Mouse (Mus musculus): ENCODE measurements at regions not wholly inside any gene's neighbourhood (a gene's known extent, or its start where the extent isn't known, plus 50 kb on each side); places are given as distances from the start of the nearest gene placed in this dataset.

DNA sequence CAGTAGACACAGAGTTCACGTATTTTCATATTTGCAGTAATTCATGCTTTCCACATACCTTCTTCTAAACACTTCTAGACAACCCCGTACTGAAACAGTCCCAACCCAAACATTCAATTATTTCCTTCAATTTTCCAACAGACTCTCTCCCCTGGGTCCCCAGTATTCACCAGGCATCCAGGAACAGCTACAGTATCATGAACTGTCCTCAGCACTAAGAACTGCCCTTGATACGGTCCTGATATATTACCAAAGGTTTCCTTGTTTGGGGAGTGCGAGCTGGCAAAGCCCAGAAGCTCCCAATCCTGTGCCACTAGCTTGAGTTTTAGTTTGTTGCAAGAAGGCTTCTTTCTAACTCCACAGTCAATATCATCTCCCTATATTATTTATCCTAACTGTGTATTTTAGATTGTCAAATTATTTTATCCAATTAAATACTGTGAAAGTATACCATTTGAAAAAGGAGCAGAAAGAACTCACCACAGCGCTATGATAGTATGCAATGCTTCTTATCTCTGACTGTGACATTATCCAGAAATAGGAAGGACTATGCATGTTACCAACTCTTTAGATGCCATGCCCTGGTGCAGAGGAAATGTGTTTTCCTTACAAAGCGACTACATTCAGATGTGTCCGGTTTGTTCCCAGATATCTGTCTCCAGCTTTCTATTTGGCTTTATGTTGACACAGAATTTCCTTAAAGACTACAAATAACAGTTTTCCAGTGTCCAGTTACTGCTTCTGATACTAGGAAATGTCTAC is 754.6 kb upstream of the Intu start:
- no peak overlapping the region for H3K9ac ChIP-seq
- H3K9me3 ChIP-seq: no peaks in the 10 kb centered on the region
- ATAC-seq (ENCODE audit: low FRiP score): no peak
- H3K27me3 ChIP-seq: no peaks in the 10 kb centered on the region
- no peak overlapping the region for H3K4me2 ChIP-seq
- peaks cover 6% of the 10 kb centered on the region for H3K4me1 ChIP-seq (replicated peaks)
- H3K36me3 ChIP-seq: no peaks in the 10 kb centered on the region
- H3K27ac ChIP-seq: no peak overlapping the region
- no peak overlapping the region for H3K4me3 ChIP-seq
- WGBS: 91% methylated on average over 7 of the region's 7 CpGs

DNA sequence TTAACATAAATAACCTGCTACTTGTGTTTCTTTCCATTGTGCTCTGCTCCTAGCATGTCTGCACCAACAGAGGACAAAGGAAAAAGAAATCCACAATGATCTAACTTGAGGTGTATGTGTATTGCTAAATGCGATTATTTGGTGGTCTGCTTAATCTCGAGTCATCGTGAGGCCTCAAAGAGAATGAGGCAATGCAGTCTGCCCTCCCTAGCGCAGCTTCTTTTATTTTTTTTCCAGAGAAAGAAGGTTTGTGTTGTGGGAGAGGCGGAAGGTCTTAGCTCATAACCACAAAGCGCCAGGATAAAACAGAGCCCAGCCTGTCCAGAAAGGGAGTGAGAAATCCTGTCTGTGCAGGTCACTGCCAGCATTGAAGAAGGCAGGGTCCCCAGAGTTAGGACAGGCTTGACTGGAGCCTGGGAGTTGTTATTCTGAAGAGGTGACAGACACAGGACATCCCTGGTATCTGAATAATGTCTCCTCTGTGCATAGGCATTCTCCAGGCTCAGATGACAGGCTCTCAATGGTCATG is 751.3 kb upstream of the Intu start:
- H3K27ac ChIP-seq: no peak overlapping the region; the same call in 1 of the 2 replicates
- peaks cover 6% of the 10 kb centered on the region for H3K4me1 ChIP-seq (replicated peaks)
- H3K27me3 ChIP-seq: no peaks in the 10 kb centered on the region
- ATAC-seq (ENCODE audit: low FRiP score): peak; percentile 34; the same call in 1 of the 2 replicates
- no peaks in the 10 kb centered on the region for H3K36me3 ChIP-seq
- no peak overlapping the region for H3K4me3 ChIP-seq
- WGBS: 64% methylated on average over 6 of the region's 6 CpGs
- H3K9me3 ChIP-seq: no peaks in the 10 kb centered on the region
- H3K9ac ChIP-seq: no peak overlapping the region
- no peak overlapping the region for H3K4me2 ChIP-seq

DNA sequence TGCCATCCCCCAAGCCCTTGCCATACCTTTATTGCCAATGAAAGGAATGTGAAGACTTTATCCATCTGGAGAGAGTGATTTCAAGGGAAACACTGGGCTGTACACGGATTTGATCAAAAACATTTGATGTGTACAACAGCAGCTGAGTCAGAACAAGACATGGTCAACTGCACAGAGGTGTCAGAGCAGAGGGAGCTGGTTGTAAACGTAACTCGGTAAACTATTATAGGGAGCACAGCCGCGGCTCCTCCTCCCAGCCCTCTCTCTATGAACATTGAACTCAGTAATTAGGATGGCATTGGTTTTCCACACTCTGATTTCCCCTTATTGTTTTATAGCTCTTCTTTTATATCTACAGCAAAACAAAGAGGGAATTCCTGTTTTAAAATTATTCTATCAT is 750.8 kb upstream of the Intu start:
- Histone ChIP-seq H3K9ac (no peak overlapping the region), H3K4me2 (no peak overlapping the region), H3K4me3 (no peak overlapping the region), H3K27ac (no peak overlapping the region), H3K36me3 (no peaks in the 10 kb centered on the region), H3K9me3 (no peaks in the 10 kb centered on the region), H3K4me1 (replicated peaks) (peaks cover 6% of the 10 kb centered on the region), H3K27me3 (no peaks in the 10 kb centered on the region)
- 0 out of 2 replicates have a peak, but pooled peaks have one; percentile 37 for ATAC-seq (ENCODE audit: low FRiP score)
- WGBS: 53% methylated on average over 5 of the region's 5 CpGs

DNA sequence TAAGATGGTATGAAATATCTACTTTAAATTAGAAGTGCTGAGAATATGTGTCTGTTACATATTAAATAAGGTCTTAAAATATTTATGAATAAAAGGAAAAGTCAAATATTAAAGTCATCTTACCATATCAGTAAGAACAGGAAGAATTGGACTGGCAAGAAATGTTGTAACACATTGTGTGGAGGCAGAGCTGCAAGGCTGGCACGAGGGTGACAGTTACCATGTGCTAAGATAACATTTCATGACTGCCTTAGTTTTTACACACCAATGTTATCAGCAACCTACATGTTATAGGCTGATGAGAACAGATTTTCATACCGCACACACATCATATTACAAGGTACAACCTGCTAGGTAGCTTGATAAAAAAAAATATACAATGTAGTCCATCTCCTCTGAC is 746.2 kb upstream of the Intu start:
- H3K27me3 ChIP-seq: no peaks in the 10 kb centered on the region
- H3K27ac ChIP-seq: no peak overlapping the region
- no peak overlapping the region for H3K4me2 ChIP-seq
- 92% methylated on average over 2 of the region's 2 CpGs for WGBS
- H3K4me3 ChIP-seq: no peak overlapping the region
- H3K9ac ChIP-seq: no peak overlapping the region
- H3K36me3 ChIP-seq: no peaks in the 10 kb centered on the region
- no peaks in the 10 kb centered on the region for H3K9me3 ChIP-seq
- ATAC-seq (ENCODE audit: low FRiP score): no peak
- H3K4me1 ChIP-seq (replicated peaks): peaks cover 4% of the 10 kb centered on the region

DNA sequence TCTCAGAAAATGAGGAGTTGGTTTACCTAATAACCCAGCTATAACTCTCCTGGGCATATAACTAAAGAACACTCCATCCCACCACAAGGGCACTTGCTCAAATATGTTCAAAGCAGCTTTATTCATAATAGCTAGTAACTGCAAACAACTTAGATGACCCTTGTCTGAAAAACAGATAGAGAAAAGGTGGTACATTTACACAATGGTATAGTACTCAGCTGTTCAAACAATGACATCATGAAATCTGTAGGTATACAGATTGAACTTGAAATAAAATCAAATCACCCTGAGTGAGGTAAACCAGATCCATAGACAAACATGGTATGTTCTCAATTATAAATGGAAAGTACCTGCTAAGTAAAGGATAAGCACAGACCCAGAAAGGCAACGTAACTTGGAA is 721.5 kb upstream of the Intu start:
- Histone ChIP-seq H3K4me3 (no peak overlapping the region), H3K27ac (no peak overlapping the region), H3K4me1 (replicated peaks) (no peaks in the 10 kb centered on the region), H3K27me3 (no peaks in the 10 kb centered on the region), H3K9me3 (no peaks in the 10 kb centered on the region), H3K36me3 (no peaks in the 10 kb centered on the region), H3K4me2 (no peak overlapping the region), H3K9ac (no peak overlapping the region)
- no peak for ATAC-seq (ENCODE audit: low FRiP score)
- 84% methylated on average over 1 of the region's 1 CpGs for WGBS

DNA sequence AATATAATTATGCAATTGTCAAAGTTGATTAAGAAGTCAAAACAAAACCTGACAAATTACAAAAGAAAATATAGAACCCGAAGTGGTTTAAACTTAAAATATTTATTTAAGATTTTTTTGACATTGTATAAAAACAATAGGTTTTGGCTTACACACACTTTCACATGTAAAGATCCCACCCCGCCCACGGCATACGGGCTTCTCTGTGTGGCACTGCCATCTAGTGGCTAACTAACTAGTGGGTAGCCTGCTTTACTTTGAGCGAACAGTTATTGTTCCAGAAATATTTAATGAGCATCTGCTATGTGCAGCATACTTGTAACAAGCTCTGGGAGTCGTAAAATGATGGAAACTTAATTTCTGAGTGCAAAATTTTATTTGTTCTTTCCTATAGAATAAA is 716.3 kb upstream of the Intu start:
- peak; percentile 59; the same call in 1 of the 2 replicates for ATAC-seq (ENCODE audit: low FRiP score)
- no peak overlapping the region for H3K27ac ChIP-seq
- no peak overlapping the region for H3K4me2 ChIP-seq
- no peaks in the 10 kb centered on the region for H3K27me3 ChIP-seq
- H3K9ac ChIP-seq: no peak overlapping the region
- H3K36me3 ChIP-seq: no peaks in the 10 kb centered on the region
- no peaks in the 10 kb centered on the region for H3K4me1 ChIP-seq (replicated peaks)
- no peaks in the 10 kb centered on the region for H3K9me3 ChIP-seq
- 36% methylated on average over 6 of the region's 6 CpGs for WGBS
- no peak overlapping the region for H3K4me3 ChIP-seq

DNA sequence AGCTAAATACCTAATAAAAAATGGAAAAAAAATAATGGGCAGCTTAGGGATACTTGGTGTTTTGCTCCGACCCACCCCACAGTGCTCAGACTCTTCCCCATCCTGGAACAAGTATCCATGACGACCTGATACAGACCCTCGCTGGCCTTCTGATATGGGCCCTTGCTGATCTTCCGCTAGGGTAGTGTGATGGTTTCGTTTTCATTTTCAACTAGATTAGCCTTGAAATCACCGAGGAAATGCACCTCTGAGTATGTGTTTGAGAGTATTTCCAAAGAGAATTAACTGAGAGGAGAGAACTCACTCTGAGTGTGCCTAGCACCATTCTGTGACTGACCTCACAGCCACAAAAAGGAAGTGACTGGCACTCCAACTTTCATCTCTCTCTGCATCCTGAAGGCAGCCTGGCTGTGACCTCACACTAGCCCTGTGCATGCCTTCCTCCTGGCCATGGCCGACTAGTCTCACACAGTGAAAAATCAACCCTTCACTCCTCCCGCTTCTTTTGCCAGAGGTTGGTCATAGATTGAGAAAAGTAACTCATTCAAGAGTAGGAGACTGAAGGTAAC is 700.5 kb upstream of the Intu start:
- H3K27me3 ChIP-seq: no peaks in the 10 kb centered on the region
- no peak overlapping the region for H3K27ac ChIP-seq
- H3K4me2 ChIP-seq: no peak overlapping the region
- H3K9me3 ChIP-seq: no peaks in the 10 kb centered on the region
- no peak for ATAC-seq (ENCODE audit: low FRiP score)
- no peak overlapping the region for H3K9ac ChIP-seq
- no peaks in the 10 kb centered on the region for H3K36me3 ChIP-seq
- whole genome bisulfite sequencing: 89% methylated on average over 8 of the region's 8 CpGs
- H3K4me3 ChIP-seq: no peak overlapping the region
- H3K4me1 ChIP-seq (replicated peaks): no peaks in the 10 kb centered on the region

DNA sequence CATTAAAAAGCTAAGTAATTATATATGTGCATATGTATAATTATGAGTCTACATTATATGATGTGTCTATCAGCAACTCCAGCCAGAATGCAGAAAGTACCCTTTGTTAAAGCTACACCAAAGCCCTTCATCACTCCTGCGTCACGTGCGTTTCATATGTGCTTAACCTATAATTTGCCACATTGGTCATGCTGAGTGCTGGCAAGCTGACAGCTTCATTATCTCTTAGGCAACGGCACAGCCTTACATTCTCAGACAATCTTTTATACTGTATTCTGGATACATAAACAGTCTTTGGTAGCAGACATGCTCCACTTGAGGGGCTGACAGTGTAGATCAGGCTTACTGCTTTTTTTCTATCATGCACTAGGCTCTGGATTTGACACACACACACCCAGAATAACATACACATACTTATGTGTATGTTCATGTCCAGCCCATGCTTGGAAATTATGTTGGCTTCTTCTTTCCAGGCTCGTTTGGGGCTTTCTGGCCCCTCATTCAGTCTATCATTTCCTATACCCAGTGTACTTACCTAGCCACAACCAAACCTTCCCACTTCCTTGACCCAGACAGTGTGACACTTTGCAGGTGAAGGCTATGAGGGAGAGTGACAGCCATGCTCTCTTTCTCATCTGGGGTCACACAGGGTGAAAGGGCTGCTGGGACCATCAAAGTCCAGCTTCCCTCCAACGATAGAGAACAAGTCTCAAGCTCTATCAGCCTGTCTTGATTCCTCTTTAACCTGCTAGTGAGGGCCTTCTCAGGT is 692.5 kb upstream of the Intu start:
- ATAC-seq (ENCODE audit: low FRiP score): peak; percentile 82
- Histone ChIP-seq H3K4me2 (no peak overlapping the region), H3K4me1 (replicated peaks) (peaks cover 8% of the 10 kb centered on the region), H3K36me3 (no peaks in the 10 kb centered on the region), H3K9ac (no peak overlapping the region), H3K27ac (peak overlapping the region; percentile 66), H3K9me3 (no peaks in the 10 kb centered on the region), H3K4me3 (no peak overlapping the region), H3K27me3 (no peaks in the 10 kb centered on the region)
- 53% methylated on average over 6 of the region's 6 CpGs for WGBS

DNA sequence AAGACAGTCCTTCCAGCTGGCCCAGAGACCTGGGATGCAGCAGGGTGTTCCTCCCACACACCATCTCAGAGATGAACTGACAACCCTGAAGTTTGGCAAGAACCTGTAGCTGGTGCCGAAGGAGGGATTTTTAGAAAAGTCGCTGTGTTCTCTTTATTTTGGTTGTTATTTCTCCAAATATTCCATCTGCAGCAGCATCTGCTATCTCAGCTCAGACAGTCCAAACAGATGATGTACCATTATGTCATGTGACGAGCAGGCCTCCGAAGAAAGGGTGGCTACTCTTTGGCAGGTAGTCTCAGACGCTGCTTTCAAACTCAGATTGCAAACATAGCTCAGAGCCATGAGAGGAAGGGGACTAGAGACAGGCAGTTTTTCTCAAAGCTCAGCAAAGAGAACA is 690.1 kb upstream of the Intu start:
- Histone ChIP-seq H3K4me1 (replicated peaks) (peaks cover 8% of the 10 kb centered on the region), H3K4me3 (no peak overlapping the region), H3K9ac (no peak overlapping the region), H3K4me2 (no peak overlapping the region), H3K27me3 (no peaks in the 10 kb centered on the region), H3K27ac (no peak overlapping the region), H3K36me3 (no peaks in the 10 kb centered on the region), H3K9me3 (no peaks in the 10 kb centered on the region)
- no peak for ATAC-seq (ENCODE audit: low FRiP score)
- 86% methylated on average over 5 of the region's 5 CpGs for WGBS

DNA sequence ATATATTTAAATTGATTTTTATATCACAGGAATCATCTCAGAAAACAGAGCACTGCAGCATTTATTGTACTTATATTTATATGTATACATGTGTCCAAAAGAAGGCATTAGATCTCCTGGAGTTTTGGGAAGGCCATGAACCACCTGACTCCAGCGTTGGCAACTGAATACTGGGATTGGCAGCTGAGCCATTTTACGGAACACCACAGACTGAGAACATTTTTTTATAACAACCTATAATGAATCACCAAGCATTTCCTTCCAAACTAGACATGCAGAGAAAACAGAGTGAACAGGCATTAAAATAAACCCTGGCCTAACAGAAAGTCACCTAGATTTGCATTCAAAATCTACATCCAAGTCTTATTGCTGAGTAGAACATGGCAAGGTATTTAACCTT is 686.0 kb upstream of the Intu start:
- WGBS: 91% methylated on average over 2 of the region's 2 CpGs
- Histone ChIP-seq H3K4me3 (no peak overlapping the region), H3K27me3 (no peaks in the 10 kb centered on the region)

DNA sequence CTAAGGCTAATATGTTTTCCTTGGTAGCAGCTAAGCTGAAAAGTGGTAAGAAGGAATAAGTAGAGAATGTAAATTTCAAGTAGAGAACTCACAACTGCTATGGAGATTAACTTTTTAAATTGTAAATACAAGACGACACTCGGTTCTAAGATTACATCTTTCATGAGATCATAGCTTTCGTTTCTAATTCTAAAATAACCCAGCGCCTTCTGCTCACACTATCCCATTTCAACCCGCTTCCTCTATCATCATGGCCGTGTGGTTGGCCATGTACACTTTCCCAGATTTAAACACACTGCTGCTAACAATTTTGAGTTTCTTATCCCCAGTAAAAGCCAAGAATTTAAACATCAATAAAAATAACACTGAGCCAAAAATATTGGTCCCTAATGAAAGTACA is 682.3 kb upstream of the Intu start:
- no peaks in the 10 kb centered on the region for H3K27me3 ChIP-seq
- H3K27ac ChIP-seq: no peak overlapping the region
- no peak overlapping the region for H3K4me3 ChIP-seq
- H3K9me3 ChIP-seq: no peaks in the 10 kb centered on the region
- no peak for ATAC-seq (ENCODE audit: low FRiP score)
- H3K9ac ChIP-seq: no peak overlapping the region
- WGBS: 93% methylated on average over 6 of the region's 6 CpGs
- no peaks in the 10 kb centered on the region for H3K36me3 ChIP-seq
- no peaks in the 10 kb centered on the region for H3K4me1 ChIP-seq (replicated peaks)
- no peak overlapping the region for H3K4me2 ChIP-seq

More for the DNA sequence above, 686.0 kb upstream of the Intu start:
- Histone ChIP-seq H3K36me3 (no peaks in the 10 kb centered on the region), H3K9me3 (no peaks in the 10 kb centered on the region), H3K9ac (no peak overlapping the region), H3K4me1 (replicated peaks) (no peaks in the 10 kb centered on the region), H3K4me2 (no peak overlapping the region), H3K27ac (no peak overlapping the region)
- no peak for ATAC-seq (ENCODE audit: low FRiP score)

DNA sequence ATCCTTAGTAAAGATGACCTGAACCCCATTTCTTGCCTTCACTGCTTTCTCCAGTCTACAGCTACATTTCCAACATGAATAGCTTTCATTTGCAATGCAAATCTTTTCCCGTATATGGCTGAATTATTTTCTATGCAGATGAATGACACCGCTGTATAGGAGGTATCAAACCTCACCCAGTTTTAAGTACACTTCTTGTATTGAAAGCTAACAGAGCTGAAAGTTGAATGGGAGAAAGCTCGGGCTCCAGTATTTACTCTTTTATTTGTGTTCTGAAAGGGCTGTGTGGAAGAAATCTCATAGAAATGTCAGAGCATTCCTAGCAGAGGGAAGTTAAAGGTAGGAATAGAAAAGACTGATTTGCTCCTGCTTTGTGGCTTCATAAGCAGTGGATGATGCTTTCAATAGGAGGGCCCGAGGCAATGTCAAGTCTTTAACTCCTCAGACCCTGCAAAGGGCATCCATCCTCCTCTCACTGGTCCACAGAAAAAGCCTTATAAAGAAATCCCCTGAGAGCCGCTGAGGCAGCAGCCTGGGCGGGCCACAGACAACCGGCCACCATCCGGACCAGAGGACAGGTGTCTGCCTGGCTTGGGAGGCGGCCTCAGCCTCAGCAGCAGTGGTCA is 673.8 kb upstream of the Intu start:
- no peaks in the 10 kb centered on the region for H3K27me3 ChIP-seq
- no peak overlapping the region for H3K4me2 ChIP-seq
- no peak overlapping the region for H3K27ac ChIP-seq
- H3K9me3 ChIP-seq: no peaks in the 10 kb centered on the region
- no peak overlapping the region for H3K4me3 ChIP-seq
- 37% methylated on average over 8 of the region's 9 CpGs for WGBS
- no peak for ATAC-seq (ENCODE audit: low FRiP score)
- no peak overlapping the region for H3K9ac ChIP-seq
- peaks cover 5% of the 10 kb centered on the region; the same call in 1 of the 2 replicates for H3K4me1 ChIP-seq (replicated peaks)
- H3K36me3 ChIP-seq: no peaks in the 10 kb centered on the region
